Mouse (Mus musculus) skeletal muscle tissue, adult 2 months (tissue): ENCODE measurements around the gene Magi3.
A peak's percentile ranks its signal among the peaks of the same experiment; 100 is the strongest.

Source experiments
- DNase-seq: peaks from one replicate; pipeline ENCODE4 v3.0.0-alpha.2; 2012; ENCODE audit warnings: low read depth, low spot score

Magi3 gene

GRCm38 (mm10) chr3:104189823-104190222 is 30.4 kb downstream of the Magi3 start:
- no peak for DNase-seq

DNA sequence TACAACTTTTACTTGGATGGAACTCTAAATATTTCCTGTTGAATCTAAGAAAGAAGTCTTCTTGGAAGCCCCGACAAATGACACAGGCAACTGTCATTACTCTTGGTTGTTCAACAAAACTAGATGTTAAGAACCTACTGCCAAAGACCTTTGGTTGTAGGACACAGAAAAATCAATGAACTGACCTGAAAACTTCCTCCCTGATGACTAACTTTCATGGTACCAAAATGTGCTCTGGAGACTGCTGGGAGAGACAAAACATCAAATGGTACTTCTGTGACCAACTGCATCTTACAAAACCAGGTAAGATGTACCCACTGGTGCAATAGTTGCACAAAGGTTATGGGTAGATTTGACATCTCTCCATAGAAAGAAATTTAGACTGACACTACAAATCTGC is 30.9 kb downstream of the Magi3 start:
- no peak for DNase-seq

- DNase-seq = no peak
Observed at GRCm38 (mm10) chr3:104184270-104184669, 35.9 kb downstream of the Magi3 start.

- DNase-seq = no peak
Observed at GRCm38 (mm10) chr3:104183656-104184055, 36.5 kb downstream of the Magi3 start.

GRCm38 (mm10) chr3:104182711-104183110 is 37.5 kb downstream of the Magi3 start:
- DNase-seq = no peak

DNA sequence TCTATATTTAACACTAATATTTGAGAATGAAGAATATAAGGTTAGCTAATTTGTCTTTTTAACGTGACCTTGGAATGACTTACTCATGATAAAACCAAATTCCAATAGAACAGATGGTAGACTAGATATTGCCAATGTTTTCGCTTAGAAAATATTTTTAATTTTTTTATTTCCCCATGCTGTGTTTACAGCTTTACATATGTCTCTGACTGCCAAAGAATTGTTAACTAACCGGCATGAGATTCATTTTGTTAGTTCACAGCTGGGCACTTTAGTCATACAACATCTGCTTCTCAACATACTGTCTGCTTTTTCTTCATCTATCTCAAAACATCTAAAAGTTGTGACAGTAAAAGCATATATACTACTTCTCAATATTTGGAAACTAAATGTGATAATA is 58.8 kb downstream of the Magi3 start:
- no peak for DNase-seq

DNA sequence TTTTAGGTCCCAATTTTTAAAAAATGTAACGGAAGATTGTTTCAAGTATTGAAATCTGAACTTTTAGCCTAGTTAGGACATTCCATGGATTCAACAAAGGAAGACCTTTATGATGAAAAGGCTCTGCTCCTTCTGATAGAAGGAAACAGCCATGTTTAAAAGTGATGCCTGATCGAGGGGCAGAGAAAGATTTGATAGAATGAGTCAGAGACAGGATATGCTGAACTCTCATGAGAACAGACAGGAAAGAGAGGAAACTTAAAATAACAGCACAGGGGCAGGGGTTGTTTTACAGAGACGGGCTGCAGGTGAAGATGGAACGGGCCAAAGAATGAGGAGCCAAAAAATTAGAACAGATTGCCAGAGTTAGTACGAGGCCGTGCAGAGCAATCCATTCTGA is 59.6 kb downstream of the Magi3 start:
- DNase-seq = no peak

DNA sequence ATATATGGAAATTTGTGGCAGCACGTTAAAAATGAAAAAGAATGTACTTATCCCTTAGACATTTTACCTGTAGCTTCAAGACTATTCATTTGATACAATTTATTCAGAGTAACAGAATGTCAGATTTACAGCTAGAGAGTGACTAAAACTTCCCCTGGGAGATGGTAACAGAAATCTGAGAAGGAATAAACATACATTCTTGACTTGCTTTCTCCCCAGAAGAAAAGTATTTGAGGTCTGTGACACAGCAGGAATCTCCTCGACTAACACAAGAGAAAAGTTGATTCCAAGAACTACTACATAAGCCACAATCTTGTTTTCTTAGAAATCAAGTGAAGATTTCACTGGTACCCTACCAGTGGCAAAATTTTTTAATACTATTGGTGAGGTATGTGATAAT is 70.0 kb downstream of the Magi3 start:
- DNase-seq = no peak

DNA sequence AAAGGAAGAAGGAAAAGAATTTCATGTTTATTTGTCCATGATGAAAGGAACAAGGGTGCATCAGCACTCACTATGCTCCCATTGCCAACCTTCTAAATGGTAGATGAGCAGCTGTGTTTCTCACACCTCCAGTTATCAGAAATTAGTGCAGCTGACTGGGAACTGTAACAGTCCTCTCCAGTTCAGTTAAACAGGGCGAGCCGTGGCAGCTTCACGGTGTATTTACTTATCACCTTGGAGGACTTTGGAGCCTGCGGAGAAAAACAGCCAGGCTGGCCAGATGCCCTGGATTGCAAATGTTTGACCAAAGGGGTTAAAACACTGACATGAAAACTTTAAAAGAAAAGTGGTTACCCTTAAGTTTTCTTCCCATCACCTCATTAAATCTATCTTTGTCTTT is 77.8 kb downstream of the Magi3 start:
- no peak for DNase-seq

- no peak for DNase-seq
Observed at GRCm38 (mm10) chr3:104138953-104139450, 81.2 kb downstream of the Magi3 start.

- DNase-seq = no peak
Observed at GRCm38 (mm10) chr3:104125628-104126027, 94.5 kb downstream of the Magi3 start.

DNA sequence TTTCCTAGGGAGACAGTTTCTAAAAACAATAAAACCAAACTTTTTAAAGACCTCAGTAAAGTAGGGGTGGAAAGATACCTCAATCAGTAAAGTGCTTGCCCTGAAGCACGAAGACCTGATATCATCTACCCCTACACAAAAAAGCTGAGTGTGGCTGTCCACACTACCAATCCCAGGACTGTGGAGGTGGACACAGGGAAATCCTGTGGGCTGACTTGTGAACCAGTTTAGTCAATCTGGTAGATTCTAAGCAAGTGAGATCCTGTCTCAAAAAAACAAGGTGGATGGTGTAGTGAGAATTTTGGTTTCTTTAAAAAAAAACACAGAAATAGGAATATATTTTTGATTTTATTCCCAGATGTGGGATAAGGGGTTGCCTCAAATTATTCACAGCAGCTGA is 96.3 kb downstream of the Magi3 start:
- DNase-seq = no peak

DNA sequence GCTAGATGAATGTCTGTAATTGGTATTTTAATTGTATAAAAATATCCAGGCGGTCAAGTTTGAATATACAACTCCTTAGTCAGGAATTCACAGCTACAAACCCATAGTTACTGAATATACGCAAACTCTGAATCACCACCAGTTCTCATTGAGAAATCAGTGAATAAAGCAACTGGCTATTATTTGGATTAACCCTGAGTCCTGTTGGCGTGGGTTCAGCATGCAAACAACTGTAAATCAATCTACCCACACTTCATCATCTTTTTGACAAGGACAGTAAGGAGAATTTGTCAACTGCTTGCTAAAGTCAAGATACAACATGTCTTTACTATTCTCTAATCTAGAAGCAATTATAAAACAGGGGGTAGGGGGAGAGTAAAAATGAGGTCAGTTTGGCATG is 110.7 kb downstream of the Magi3 start:
- DNase-seq = no peak

DNA sequence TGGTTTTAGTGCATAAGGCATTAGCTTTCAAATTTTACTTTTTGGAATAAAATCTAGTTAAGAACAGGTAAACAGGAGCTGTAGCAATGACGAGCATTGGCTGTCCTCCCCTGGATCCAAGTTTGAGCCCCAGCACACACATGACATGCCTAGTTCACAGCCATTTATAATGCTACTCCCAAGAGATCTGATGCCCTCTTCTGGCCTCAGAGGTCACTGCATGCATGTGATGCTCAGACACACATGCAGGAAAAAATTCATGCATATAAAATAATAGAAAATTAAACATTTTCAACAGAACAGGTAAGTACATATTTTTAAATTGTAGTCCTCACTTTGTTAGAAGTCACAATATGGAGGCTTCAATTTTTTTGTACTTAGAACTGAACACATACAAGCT is 115.2 kb downstream of the Magi3 start:
- no peak for DNase-seq

DNA sequence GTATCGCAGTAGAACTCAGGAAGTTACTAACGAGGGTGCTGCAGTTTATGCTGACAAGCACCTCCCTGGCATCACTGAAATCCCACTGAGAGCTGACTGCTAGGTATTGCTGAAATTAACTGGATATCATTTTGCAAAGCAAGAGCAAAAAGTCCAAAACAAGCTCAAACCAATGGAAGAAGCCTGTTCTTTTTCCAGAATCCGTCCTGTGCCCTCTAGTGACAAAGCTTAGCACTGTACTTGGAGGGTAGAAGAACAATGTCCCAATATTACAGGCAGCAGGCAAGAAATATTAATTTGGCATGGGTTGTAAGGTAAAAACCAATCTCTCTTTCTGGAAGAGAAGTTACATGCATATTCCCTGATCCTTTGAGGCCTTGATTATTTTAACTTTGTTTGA is 118.5 kb downstream of the Magi3 start:
- DNase-seq = no peak

DNA sequence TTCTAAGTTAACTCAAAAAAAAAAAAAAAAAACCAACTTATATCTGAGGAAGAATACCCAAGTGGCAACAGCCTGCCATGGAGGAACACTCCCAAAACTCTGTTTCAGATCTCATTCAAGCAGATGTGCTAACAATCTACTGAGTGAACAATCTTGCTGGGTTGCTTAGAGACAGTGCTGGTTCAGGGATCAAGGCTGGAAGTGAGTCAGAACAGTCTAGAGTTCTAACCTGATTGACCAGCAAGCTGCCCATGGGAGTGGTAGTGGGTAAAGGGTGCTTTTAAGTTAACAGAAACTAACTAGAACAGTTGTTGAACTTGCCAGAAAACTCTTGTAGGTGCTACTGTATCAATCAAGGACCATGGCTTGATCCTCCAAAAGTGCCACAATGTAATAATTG is 118.9 kb downstream of the Magi3 start:
- no peak for DNase-seq

DNA sequence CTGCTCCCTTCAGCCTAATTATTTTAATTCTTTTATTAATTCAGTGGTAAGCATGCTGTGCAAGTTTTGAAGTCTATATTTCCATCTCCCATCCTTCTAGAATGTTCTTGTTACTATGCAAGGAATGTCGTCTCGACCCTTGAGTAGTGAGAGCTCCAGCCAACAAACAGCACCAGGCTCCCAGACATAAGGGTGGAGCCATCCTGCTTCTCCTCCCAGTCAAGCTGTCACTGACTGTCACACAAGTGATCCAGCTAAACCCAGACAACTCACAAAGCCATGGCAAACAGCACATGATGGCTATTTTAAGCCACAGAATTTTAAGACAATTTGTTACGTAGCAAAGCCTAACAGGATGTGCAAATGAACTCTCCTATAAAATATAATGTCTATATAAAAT is 124.2 kb downstream of the Magi3 start:
- no peak for DNase-seq

- DNase-seq = no peak
Observed at GRCm38 (mm10) chr3:104094646-104095045, 125.5 kb downstream of the Magi3 start.

GRCm38 (mm10) chr3:104092759-104093158 is 127.4 kb downstream of the Magi3 start:
- DNase-seq = peak; percentile 23

DNA sequence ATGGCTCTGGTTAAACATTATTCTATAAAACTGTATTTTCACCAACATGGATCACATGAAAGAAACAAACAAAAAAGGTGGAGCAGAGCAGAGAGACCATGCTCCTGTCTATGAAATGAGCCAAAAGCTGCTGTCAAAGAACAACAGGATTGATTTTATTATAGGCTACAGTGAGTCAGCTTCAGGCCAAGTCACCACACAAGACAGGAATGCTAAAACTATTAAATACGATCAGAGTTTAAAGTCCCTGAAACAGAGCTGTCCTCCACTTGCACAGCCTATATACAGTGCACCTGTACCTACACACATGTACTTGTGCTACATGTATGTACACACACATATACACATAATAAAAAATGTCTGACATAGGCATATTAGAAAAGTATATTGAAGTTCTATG is 138.1 kb downstream of the Magi3 start:
- no peak for DNase-seq

GRCm38 (mm10) chr3:104078725-104079124 is 141.4 kb downstream of the Magi3 start:
- no peak for DNase-seq

- no peak for DNase-seq
Observed at GRCm38 (mm10) chr3:104069395-104069794, 150.8 kb downstream of the Magi3 start.

DNA sequence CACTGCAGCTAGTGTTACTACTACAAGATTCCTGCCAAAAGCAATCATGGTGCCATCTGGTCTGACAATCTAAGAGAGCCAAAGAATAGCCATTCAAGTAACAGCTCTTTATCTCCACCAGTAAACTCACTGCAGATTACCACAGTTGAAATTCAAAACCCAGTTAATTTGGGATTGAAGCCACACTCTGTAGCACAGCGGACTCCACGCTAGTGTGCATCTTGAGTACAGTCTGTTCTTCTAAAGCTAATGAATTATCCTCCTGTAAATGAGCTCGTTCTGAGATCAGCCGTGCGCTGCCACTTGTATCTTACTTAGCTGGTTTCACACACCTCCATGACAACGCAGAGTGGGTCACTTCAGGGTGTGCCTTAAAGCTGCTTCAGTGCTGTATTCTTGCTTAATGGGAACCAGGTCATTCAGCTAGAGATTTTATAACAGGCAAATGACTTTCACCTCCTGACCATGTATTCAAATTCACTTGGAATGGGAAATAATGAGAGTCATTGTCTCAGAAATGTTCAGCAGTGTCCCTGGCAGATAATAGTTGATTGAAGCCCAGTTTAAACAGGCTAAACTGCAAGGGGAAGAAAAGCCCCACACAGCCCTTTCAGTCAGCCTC is 161.1 kb downstream of the Magi3 start:
- DNase-seq = peak; percentile 2

DNA sequence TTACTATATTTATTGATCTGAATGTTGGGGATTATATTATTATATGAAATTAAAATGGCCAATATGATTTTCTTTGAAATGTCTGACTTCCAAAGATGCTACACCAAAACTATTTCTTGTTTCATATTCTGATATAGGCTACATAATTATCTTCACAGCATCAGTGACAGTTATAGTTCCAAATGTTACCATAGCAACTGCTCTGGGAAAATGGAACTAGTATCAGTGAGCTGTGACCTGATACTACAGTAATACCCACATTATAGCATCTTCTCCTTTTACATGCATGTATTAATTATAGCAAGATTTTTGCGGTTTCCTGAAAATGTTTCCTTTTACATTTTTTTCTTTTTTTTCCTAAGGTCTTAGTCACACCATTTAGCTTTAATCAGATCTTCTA is 187.4 kb downstream of the Magi3 start:
- no peak for DNase-seq
